Mouse (Mus musculus) adipocyte (in vitro differentiated cells): ENCODE measurements around the gene Krt33a.

Experiments
- DNase-seq: peaks from one replicate; pipeline ENCODE4 v3.0.0-alpha.2; 2016; ENCODE audit warnings: low spot score

Krt33a gene

GRCm38 (mm10) chr11:99986180-99986647 is 29.8 kb downstream of the Krt33a start, which contains the start of gene Krtap16-1:
Krtap16-1 (minus strand) TSS chr11:99986597.
- DNase-seq: no peak

DNA sequence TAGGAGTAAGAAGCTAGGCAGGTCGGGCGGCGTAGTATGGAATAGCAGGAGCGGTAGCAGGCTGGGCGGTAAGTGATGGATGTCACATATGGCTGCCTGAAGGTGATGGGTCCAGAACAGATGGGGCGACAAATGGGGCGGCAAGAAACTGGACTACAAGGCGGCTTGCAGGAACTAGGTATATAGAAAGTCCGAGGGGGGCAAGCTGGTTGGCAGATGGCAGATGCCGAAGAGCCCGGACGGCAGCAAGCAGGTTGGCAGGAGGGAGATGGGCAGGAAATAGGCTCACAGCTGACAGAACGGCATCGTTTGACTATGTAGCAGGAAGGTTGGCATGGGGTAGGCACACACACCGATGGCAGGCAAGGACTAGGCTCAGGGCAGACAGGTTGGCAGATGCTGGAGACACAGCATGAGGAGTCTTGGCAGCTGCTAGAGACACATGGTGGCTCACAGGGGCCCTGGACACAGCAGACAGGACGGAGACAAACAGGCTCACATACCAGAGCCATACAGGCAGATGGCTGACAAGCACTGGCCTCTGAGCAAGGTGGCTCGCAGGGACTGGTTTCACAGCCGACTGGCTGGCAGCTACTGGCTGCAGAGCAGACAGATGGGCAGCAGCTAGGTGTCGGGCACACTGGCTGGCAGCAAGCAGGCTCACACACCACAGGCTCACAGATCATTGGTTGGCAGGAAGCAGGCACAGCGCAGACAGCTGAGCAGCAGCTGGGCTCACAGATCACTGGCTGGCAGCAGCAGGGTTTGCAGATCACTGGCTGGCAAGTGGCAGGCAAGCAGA is 30.5 kb downstream of the Krt33a start:
- DNase-seq: no peak

DNA sequence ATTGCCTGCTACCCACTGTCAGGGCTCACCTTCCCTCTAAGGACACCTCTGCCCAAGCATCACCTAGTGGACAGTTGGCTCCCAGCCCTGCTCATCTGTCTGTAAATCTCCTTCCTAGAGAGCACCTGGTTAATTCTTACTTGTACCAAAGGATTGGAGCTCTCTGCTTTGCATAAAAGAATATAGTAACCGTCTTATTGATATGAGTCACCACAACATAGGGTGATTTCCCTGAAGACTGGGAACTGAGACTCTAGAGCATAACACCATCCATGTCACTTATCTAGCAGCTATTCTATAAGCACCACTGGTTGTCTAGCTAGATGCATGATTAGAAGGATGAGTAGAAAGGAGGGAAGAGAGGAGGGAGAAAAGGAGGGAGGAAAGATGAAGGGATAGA is 32.6 kb downstream of the Krt33a start:
- DNase-seq: no peak

DNA sequence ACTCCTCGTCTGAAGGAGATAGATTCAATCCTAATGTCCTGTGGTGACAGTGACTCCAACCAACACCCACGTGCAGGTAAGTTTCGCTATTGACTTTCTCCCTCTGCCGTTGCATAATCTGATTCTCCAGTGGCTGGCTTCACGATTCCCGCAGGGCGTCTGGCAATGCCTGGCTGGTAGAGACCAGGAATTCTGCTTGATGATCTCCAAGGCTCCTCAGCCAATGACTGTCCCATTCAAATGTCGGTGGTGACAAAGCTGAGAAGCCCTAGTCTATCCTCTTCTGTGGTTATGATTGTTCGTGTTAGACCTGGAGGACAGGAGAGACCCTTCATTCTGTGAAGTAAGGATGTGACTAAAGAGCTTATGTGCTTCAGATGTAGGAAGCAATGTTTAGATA is 33.3 kb downstream of the Krt33a start:
- DNase-seq: no peak

GRCm38 (mm10) chr11:99978953-99979352 is 37.1 kb downstream of the Krt33a start, which contains the start of gene Krtap29-1:
Krtap29-1 (minus strand) TSS chr11:99979053.
- DNase-seq: no peak

GRCm38 (mm10) chr11:99965961-99966360 is 50.1 kb downstream of the Krt33a start:
- DNase-seq: no peak

- DNase-seq: no peak
Measured at GRCm38 (mm10) chr11:99964213-99964612, 51.8 kb downstream of the Krt33a start.
